Mouse (Mus musculus): ENCODE measurements around the gene Lrrc41. TPM values are rescaled to one million over a fixed set of nuclear protein-coding genes. Genes with fewer than 3 reads are reported as not detected.

Gene Lrrc41
- total RNA-seq, 2 experiments from 2014 or later, result 46.9 to 49.4 TPM

- DNase-seq (ENCODE audit: low spot score in 2 of 2), result no peak
Measured at GRCm38 (mm10) chr4:116143317-116143811, 68.3 kb downstream of the Lrrc41 start.

DNA sequence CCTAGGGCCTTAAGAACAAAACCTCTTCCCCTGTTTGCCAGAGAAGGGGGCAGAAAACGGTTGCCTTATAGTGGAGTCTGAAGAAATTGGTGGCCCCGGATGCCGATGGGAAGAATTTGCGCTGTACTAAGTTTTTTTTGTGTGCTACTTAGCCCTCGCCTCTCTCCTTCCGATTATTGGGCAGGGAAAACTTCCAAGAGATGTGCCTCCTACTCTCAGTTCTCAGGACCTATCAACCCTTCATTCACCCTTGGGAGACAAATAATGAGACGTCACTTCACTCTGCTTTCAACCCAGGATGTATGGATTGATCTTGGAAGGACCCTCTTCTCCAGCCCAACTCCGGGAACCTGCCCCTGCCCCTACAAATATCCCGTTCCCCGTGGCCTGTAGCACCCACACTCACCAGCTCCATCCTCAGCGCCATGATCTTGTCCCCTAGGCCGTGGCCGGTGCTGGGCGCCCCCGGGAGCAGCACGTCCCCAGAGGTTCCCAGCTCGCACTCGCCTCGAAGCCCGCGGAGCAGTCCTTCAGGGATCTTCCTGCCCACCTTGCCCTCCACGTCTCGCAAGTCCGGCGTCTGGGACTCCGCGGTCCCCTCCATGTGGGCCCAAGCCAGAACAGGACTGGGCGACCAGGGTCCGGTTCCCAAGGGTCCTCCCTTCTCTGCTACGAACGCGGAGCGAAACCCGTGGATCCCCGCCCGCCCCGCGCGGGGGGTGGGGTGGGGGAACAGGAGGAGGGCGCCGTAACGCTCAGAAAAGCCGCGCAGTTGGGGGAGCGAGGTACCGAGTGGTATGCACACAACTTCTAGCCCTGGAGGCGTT, 69.0 kb downstream of the Lrrc41 start:
- peak; percentile 69 to 73 for DNase-seq (ENCODE audit: low spot score in 2 of 2)

Other genes starting within 250 kb of the Lrrc41 start
- gene Mob3c, start 247.2 kb upstream of the Lrrc41 start, total RNA-seq (2021), result 1 to 10 TPM; 3.9 TPM
- 10 to 100 TPM; 42.8 to 46.9 TPM for gene Mknk1, start 236.1 kb upstream of the Lrrc41 start, total RNA-seq (2021)
- under 1 TPM; 0.26 to 0.55 TPM for gene Kncn, start 190.9 kb upstream of the Lrrc41 start, total RNA-seq (2021)
- gene 6430628N08Rik, start 184.6 kb upstream of the Lrrc41 start, total RNA-seq (2021), result not detected
- under 1 TPM; 0.14 to 0.21 TPM for gene Dmbx1, start 135.3 kb upstream of the Lrrc41 start, total RNA-seq (2021)
- 100 to 1,000 TPM; 123 to 126 TPM for gene Faah, start 57.3 kb upstream of the Lrrc41 start, total RNA-seq (2021)
- gene Nsun4, start 21.4 kb upstream of the Lrrc41 start, total RNA-seq (2021), result 10 to 100 TPM in 1 of 2 experiments, 1 to 10 TPM in 1; 9.0 to 10.8 TPM
- gene Uqcrh, start 198 bp upstream of the Lrrc41 start, total RNA-seq (2021), result 100 to 1,000 TPM; 428 to 464 TPM
- gene Rad54l, start 48.4 kb downstream of the Lrrc41 start, total RNA-seq (2021), result 1 to 10 TPM; 1.2 TPM
- gene Pomgnt1, start 48.6 kb downstream of the Lrrc41 start, total RNA-seq (2021), result 10 to 100 TPM; 71.8 to 72.1 TPM
- gene Lurap1, start 76.1 kb downstream of the Lrrc41 start, total RNA-seq (2021), result 10 to 100 TPM; 18.2 to 23.8 TPM
- gene Tspan1, start 92.3 kb downstream of the Lrrc41 start, total RNA-seq (2021), result not detected
- gene 1700042G07Rik, start 98.1 kb downstream of the Lrrc41 start, total RNA-seq (2021), result not detected
- 1 to 10 TPM in 1 of 2 experiments, not detected in 1; 1.4 TPM for gene Gm49337, start 98.1 kb downstream of the Lrrc41 start, total RNA-seq (2021)
- gene Pik3r3, start 146.3 kb downstream of the Lrrc41 start, total RNA-seq (2021), result 10 to 100 TPM; 53.3 to 56.1 TPM

Measured in layer of hippocampus, postnatal 14 days (tissue).